Mouse (Mus musculus) urinary bladder, postnatal 4 days (tissue): ENCODE measurements around the gene Olfr566.

Source experiments
- DNase-seq, 2 experiments: peaks; one replicate each; pipeline ENCODE4 v3.0.0; 2021 to 2022; ENCODE audit warnings: low spot score in 2 of 2

Gene Olfr566

GRCm38 (mm10) chr7:102858665-102859064 is at the start of gene Olfr566:
Gene Olfr566 (minus strand): TSS chr7:102858765.
- DNase-seq = no peak

GRCm38 (mm10) chr7:102890782-102891181 is 32.2 kb upstream of the Olfr566 start, which contains the start of gene Olfr569:
Gene Olfr569 (minus strand): TSS chr7:102890882.
- no peak for DNase-seq

GRCm38 (mm10) chr7:102876822-102877221 is 18.3 kb upstream of the Olfr566 start, which contains the start of gene Olfr568:
Gene Olfr568 (plus strand): TSS chr7:102877122.
- DNase-seq = no peak

- DNase-seq = no peak
Measured at GRCm38 (mm10) chr7:102855807-102856206, 2.8 kb downstream of the Olfr566 start.
